Mouse (Mus musculus) hindbrain, postnatal 0 days (tissue): ENCODE results near the gene Arhgap21. TPM values are rescaled to one million over a fixed set of nuclear protein-coding genes. Genes with fewer than 3 reads are reported as not detected.

ENCODE experiments used
- ATAC-seq: fragments of 200-750 bp; cut with Nextera tagmentation; 2 replicates; pipeline ENCODE4 v1.8.0; 2017; ENCODE audit warnings: mild to moderate bottlenecking, moderate TSS enrichment, moderate library complexity
- DNase-seq: peaks from one replicate; pipeline ENCODE4 v3.0.0-alpha.2; 2015; ENCODE audit warnings: low spot score
- H3K27ac ChIP-seq: fragments of 300-500 bp; sonication (generic); 2 replicates; pipeline ENCODE4 v1.5.1; 2014; ENCODE audit warnings: mild to moderate bottlenecking
- H3K27me3 ChIP-seq: fragments of 300-500 bp; sonication (generic); 2 replicates; pipeline ENCODE4 v1.6.1; 2014; ENCODE audit warnings: low read length, mixed read lengths; ENCODE audit not compliant: insufficient read depth
- H3K36me3 ChIP-seq: fragments of 300-500 bp; sonication (generic); 2 replicates; pipeline ENCODE4 v1.6.1; 2014; ENCODE audit warnings: low read length, mixed read lengths; ENCODE audit not compliant: insufficient read depth
- H3K4me1 ChIP-seq: fragments of 300-500 bp; sonication (generic); 2 replicates; pipeline ENCODE4 v1.6.1; 2014; ENCODE audit warnings: antibody characterized with exemption, low read length, mixed read lengths; ENCODE audit not compliant: insufficient read depth
- H3K4me2 ChIP-seq: fragments of 300-500 bp; sonication (generic); 2 replicates; pipeline ENCODE4 v1.6.1; 2014; ENCODE audit warnings: low read depth, mild to moderate bottlenecking, low read length, moderate library complexity, mixed read lengths
- H3K4me3 ChIP-seq: fragments of 300-500 bp; sonication (generic); 2 replicates; pipeline ENCODE4 v1.5.1; 2014; ENCODE audit warnings: low read length
- H3K9ac ChIP-seq: fragments of 300-500 bp; sonication (generic); replicated peaks from 2 replicates; pipeline ENCODE4 v1.6.1; 2014; ENCODE audit warnings: mild to moderate bottlenecking, low read length, moderate library complexity, mixed read lengths
- H3K9me3 ChIP-seq: fragments of 300-500 bp; sonication (generic); 2 replicates; pipeline ENCODE4 v1.6.1; 2016; ENCODE audit warnings: low read length, mixed read lengths
- CTCF ChIP-seq: IDR thresholded peaks from 2 replicates; pipeline ENCODE4 v1.5.1; 2016; ENCODE audit warnings: antibody characterized with exemption, control low read depth, low read depth
- WGBS: fragments of 180-500 bp; shearing (Covaris S2); extraction: QIAGEN DNeasy Blood & Tissue Kit; methylation state at CpG from one replicate; pipeline ENCODE4 v1.1.7; 2014; 5-methylcytosine and 5-hydroxymethylcytosine counted together
- polyA plus RNA-seq: library from polyadenylated mRNA; unstranded; fragments of >200 nt; fragmentation: Nextera tagmentation; extraction: Ambion mirVana; gene quantifications from 2 replicates; pipeline ENCODE4 v1.2.1, GENCODE M21; 2015
- total RNA-seq: library from RNA; depleted of rRNA; stranded (reverse); fragments of >200 nt; gene quantifications from 2 replicates; pipeline ENCODE4 v1.2.3, GENCODE M21; 2014

Gene Arhgap21
- total and polyA plus RNA-seq, 2 experiments from 2014 or later: 26.6 to 65.8 TPM

- DNase-seq (no peak), ATAC-seq (no peak)
- Histone ChIP-seq H3K4me3 (no peak overlapping the region), H3K27me3 (no peaks in the 10 kb centered on the region), H3K4me2 (no peak overlapping the region), H3K4me1 (no peaks in the 10 kb centered on the region), H3K36me3 (no peaks in the 10 kb centered on the region; the same call in 1 of the 2 replicates), H3K27ac (no peak overlapping the region), H3K9ac (no peak overlapping the region), H3K9me3 (no peaks in the 10 kb centered on the region)
- WGBS: 92% methylated on average over 8 of the region's 8 CpGs
- no peak for TF ChIP-seq CTCF
These were observed 63.3 kb downstream of the Arhgap21 start for GRCm38 (mm10) chr2:20905411-20905810.

GRCm38 (mm10) chr2:20902981-20903645 is 65.6 kb downstream of the Arhgap21 start:
- H3K27ac ChIP-seq: no peak overlapping the region
- WGBS: 73% methylated on average over 11 of the region's 11 CpGs

GRCm38 (mm10) chr2:20901916-20902315 is 66.8 kb downstream of the Arhgap21 start:
- ATAC-seq: no peak
- no peak for TF ChIP-seq CTCF
- 96% methylated on average over 4 of the region's 4 CpGs for WGBS

More at GRCm38 (mm10) chr2:20902981-20903645, 65.6 kb downstream of the Arhgap21 start:
- Histone ChIP-seq H3K9me3 (no peaks in the 10 kb centered on the region), H3K27me3 (no peaks in the 10 kb centered on the region), H3K36me3 (no peaks in the 10 kb centered on the region), H3K9ac (no peak overlapping the region), H3K4me1 (no peaks in the 10 kb centered on the region), H3K4me2 (no peak overlapping the region), H3K4me3 (no peak overlapping the region)
- TF ChIP-seq CTCF: no peak
- DNase-seq (peak; percentile 27), ATAC-seq (no peak)

GRCm38 (mm10) chr2:20899301-20899700 is 69.4 kb downstream of the Arhgap21 start:
- H3K4me2 ChIP-seq: peak overlapping the region; percentile 18; the same call in 1 of the 2 replicates
- no peak for TF ChIP-seq CTCF

More at GRCm38 (mm10) chr2:20901916-20902315, 66.8 kb downstream of the Arhgap21 start:
- DNase-seq: no peak
- H3K27ac ChIP-seq: no peak overlapping the region
- H3K36me3 ChIP-seq: no peaks in the 10 kb centered on the region
- H3K27me3 ChIP-seq: no peaks in the 10 kb centered on the region
- no peaks in the 10 kb centered on the region for H3K9me3 ChIP-seq
- H3K4me3 ChIP-seq: no peak overlapping the region
- H3K4me1 ChIP-seq: no peaks in the 10 kb centered on the region
- no peak overlapping the region for H3K9ac ChIP-seq
- no peak overlapping the region for H3K4me2 ChIP-seq

GRCm38 (mm10) chr2:20898684-20899083 is 70.0 kb downstream of the Arhgap21 start:
- peak; percentile 91 for DNase-seq
- no peak overlapping the region for H3K4me3 ChIP-seq
- TF ChIP-seq CTCF: peak; percentile 90
- H3K27ac ChIP-seq: no peak overlapping the region
- H3K27me3 ChIP-seq: no peaks in the 10 kb centered on the region
- H3K36me3 ChIP-seq: no peaks in the 10 kb centered on the region; the same call in 1 of the 2 replicates
- peak overlapping the region; percentile 18; the same call in 1 of the 2 replicates for H3K4me2 ChIP-seq
- no peak overlapping the region for H3K9ac ChIP-seq
- no peaks in the 10 kb centered on the region for H3K4me1 ChIP-seq
- ATAC-seq: peak; percentile 92
- no peaks in the 10 kb centered on the region for H3K9me3 ChIP-seq
- 44% methylated on average over 6 of the region's 6 CpGs for WGBS

More at GRCm38 (mm10) chr2:20899301-20899700, 69.4 kb downstream of the Arhgap21 start:
- Histone ChIP-seq H3K9me3 (no peaks in the 10 kb centered on the region), H3K9ac (no peak overlapping the region), H3K36me3 (no peaks in the 10 kb centered on the region; the same call in 1 of the 2 replicates), H3K27me3 (no peaks in the 10 kb centered on the region), H3K4me3 (no peak overlapping the region), H3K27ac (no peak overlapping the region), H3K4me1 (no peaks in the 10 kb centered on the region)
- ATAC-seq (no peak), DNase-seq (no peak)
- 59% methylated on average over 9 of the region's 9 CpGs for WGBS

GRCm38 (mm10) chr2:20896446-20896845 is 72.2 kb downstream of the Arhgap21 start:
- no peak overlapping the region for H3K4me3 ChIP-seq
- ATAC-seq (no peak), DNase-seq (no peak)
- H3K36me3 ChIP-seq: no peaks in the 10 kb centered on the region; the same call in 1 of the 2 replicates
- H3K4me2 ChIP-seq: no peak overlapping the region
- H3K9ac ChIP-seq: no peak overlapping the region
- H3K27me3 ChIP-seq: no peaks in the 10 kb centered on the region
- H3K9me3 ChIP-seq: no peaks in the 10 kb centered on the region
- no peak overlapping the region for H3K27ac ChIP-seq
- TF ChIP-seq CTCF: no peak
- H3K4me1 ChIP-seq: no peaks in the 10 kb centered on the region
- WGBS: 88% methylated on average over 5 of the region's 5 CpGs
